Mouse (Mus musculus) hindbrain, embryonic 12.5 days (tissue): Measurements from ENCODE around the gene Olfr1426. TPM values are rescaled to one million over a fixed set of nuclear protein-coding genes. Genes with fewer than 3 reads are reported as not detected.
"Not testable (repeated sequence)": the region's sequence is repeated elsewhere in the genome, so short reads cannot be mapped to it uniquely, and the experiment has no call there.

ENCODE experiments used
- ATAC-seq: fragments of 200-750 bp; cut with Nextera tagmentation; 2 replicates; pipeline ENCODE4 v1.8.0; 2017; ENCODE audit warnings: moderate TSS enrichment; ENCODE audit not compliant: low FRiP score
- H3K27ac ChIP-seq: fragments of 300-500 bp; sonication (generic); 2 replicates; pipeline ENCODE4 v1.5.1; 2016; ENCODE audit warnings: mild to moderate bottlenecking
- H3K27me3 ChIP-seq: fragments of 300-500 bp; sonication (generic); 2 replicates; pipeline ENCODE4 v1.6.1; 2016; ENCODE audit warnings: mild to moderate bottlenecking
- H3K36me3 ChIP-seq: fragments of 300-500 bp; sonication (generic); 2 replicates; pipeline ENCODE4 v1.6.1; 2016; ENCODE audit warnings: mild to moderate bottlenecking
- H3K4me1 ChIP-seq: fragments of 300-500 bp; sonication (generic); 2 replicates; pipeline ENCODE4 v1.6.1; 2016
- H3K4me2 ChIP-seq: fragments of 300-500 bp; sonication (generic); replicated peaks from 2 replicates; pipeline ENCODE4 v1.6.1; 2016; ENCODE audit warnings: mild to moderate bottlenecking
- H3K4me3 ChIP-seq: fragments of 300-500 bp; sonication (generic); 2 replicates; pipeline ENCODE4 v1.5.1; 2016; ENCODE audit warnings: mild to moderate bottlenecking
- H3K9ac ChIP-seq: fragments of 300-500 bp; sonication (generic); 2 replicates; pipeline ENCODE4 v1.6.1; 2016; ENCODE audit warnings: mild to moderate bottlenecking, moderate library complexity
- H3K9me3 ChIP-seq: fragments of 300-500 bp; sonication (generic); replicated peaks from 2 replicates; pipeline ENCODE4 v1.6.1; 2016; ENCODE audit warnings: mild to moderate bottlenecking
- WGBS: fragments of 180-500 bp; shearing (Covaris S2); methylation state at CpG from one replicate; pipeline ENCODE4 v1.1.7; 2016; 5-methylcytosine and 5-hydroxymethylcytosine counted together
- polyA plus RNA-seq: library from polyadenylated mRNA; unstranded; fragments of >200 nt; fragmentation: Nextera tagmentation; extraction: Ambion mirVana; gene quantifications from 2 replicates; pipeline ENCODE4 v1.2.1, GENCODE M21; 2016

Gene Olfr1426
- polyA plus RNA-seq = not detected in 2 replicates

DNA sequence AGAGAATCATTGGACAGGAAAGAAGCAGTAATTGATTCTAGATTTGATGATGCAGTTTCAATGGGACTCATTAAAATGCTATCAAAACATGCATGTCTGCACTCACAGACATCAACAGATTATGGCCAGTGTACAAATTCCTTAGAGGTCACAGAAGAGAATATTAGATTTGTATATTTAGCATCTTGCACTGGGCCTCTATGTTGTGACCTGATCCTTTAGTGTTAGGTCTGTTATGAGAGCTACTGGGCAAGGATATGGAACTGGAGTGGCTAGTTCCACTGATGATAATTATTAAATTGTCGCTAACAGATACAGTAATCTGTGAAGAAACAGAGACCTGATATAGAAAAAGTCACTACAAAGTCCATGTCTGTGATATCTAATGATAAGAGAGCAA lies at the start of gene Olfr1426:
Gene Olfr1426, minus strand, starts transcription at position 101 of the 400 bp plus-strand sequence.
- Histone ChIP-seq H3K27me3 (no peaks in the 10 kb centered on the region), H3K27ac (no peak within 1 kb of the TSS), H3K36me3 (no peaks in the 10 kb centered on the region), H3K9ac (no peak within 1 kb of the TSS), H3K9me3 (no peaks in the 10 kb centered on the region), H3K4me1 (no peaks in the 10 kb centered on the region), H3K4me3 (no peak within 1 kb of the TSS), H3K4me2 (no peak within 1 kb of the TSS)
- 84% methylated on average over 1 of the region's 1 CpGs for WGBS
- ATAC-seq = no peak

GRCm38 (mm10) chr19:12134289-12134688 lies 42.5 kb upstream of the Olfr1426 start:
- 35% methylated on average over 2 of the region's 2 CpGs for WGBS

DNA sequence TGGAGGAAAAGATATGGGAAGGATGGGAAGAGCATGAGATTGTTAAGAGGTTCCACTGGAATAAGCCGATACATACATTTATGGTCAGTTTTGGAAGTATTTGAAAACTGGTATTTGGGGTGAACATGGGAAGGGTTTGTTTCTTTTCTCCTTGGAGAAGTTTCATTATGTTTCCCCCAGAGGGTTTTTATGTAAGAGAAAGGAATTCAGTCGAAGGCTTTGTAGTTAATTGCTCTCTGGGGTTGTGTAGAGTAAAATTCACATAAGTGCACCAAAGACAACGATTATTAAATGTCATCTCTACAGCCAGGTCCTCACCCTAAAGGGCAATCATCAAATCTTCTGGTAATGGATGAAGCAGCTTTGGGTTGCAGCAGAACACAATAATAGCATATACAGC lies 31.3 kb upstream of the Olfr1426 start, which contains the start of gene Olfr76:
Gene Olfr76, minus strand, starts transcription at position 101 of the 400 bp plus-strand sequence.
- no peaks in the 10 kb centered on the region for H3K36me3 ChIP-seq
- no peak for ATAC-seq
- 74% methylated on average over 3 of the region's 3 CpGs for WGBS
- no peak within 1 kb of the TSS for H3K9ac ChIP-seq
- H3K4me1 ChIP-seq = no peaks in the 10 kb centered on the region
- H3K4me2 ChIP-seq = no peak within 1 kb of the TSS
- no peaks in the 10 kb centered on the region for H3K9me3 ChIP-seq
- no peak within 1 kb of the TSS for H3K27ac ChIP-seq
- no peaks in the 10 kb centered on the region for H3K27me3 ChIP-seq
- H3K4me3 ChIP-seq = no peak within 1 kb of the TSS

More at GRCm38 (mm10) chr19:12134289-12134688, 42.5 kb upstream of the Olfr1426 start:
- Histone ChIP-seq H3K4me1 (no peaks in the 10 kb centered on the region), H3K4me3 (no peak overlapping the region), H3K9me3 (no peaks in the 10 kb centered on the region), H3K36me3 (no peaks in the 10 kb centered on the region), H3K27me3 (no peaks in the 10 kb centered on the region), H3K9ac (no peak overlapping the region), H3K4me2 (no peak overlapping the region), H3K27ac (no peak overlapping the region)
- no peak for ATAC-seq

DNA sequence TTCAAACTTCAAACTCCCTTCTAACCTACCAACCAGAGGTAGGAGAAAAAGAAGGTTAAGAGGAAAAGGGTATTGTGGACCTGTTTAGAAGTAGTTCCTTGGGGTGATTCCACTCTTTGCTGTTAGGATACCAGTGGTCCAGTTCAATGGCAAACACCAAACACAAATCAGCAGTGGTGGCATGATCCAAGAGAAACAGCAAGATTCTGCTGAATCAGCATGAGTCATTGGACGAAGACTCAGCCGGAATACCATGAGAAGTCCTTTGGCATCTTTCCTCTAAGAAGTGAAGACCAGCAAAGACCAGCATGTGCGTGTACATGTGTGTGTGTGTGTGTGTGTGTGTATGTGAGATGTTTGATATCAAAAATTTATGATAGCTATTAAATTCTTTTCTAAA lies 24.7 kb upstream of the Olfr1426 start:
- H3K9ac ChIP-seq = no peak overlapping the region
- no peak for ATAC-seq
- 92% methylated on average over 3 of the region's 3 CpGs for WGBS
- H3K9me3 ChIP-seq = no peaks in the 10 kb centered on the region
- H3K4me1 ChIP-seq = no peaks in the 10 kb centered on the region
- H3K36me3 ChIP-seq = no peaks in the 10 kb centered on the region
- H3K4me2 ChIP-seq = no peak overlapping the region
- H3K4me3 ChIP-seq = no peak overlapping the region
- no peak overlapping the region for H3K27ac ChIP-seq
- no peaks in the 10 kb centered on the region for H3K27me3 ChIP-seq

GRCm38 (mm10) chr19:12115797-12116196 lies 24.0 kb upstream of the Olfr1426 start, which contains the start of gene Olfr1428:
TSS of gene Olfr1428 (minus strand) at chr19:12115897.
- no peak within 1 kb of the TSS for H3K27ac ChIP-seq
- no peak within 1 kb of the TSS for H3K4me3 ChIP-seq
- 95% methylated on average over 1 of the region's 1 CpGs for WGBS
- H3K36me3 ChIP-seq = no peaks in the 10 kb centered on the region
- no peak for ATAC-seq
- H3K27me3 ChIP-seq = no peaks in the 10 kb centered on the region
- no peak within 1 kb of the TSS for H3K9ac ChIP-seq
- H3K9me3 ChIP-seq = no peaks in the 10 kb centered on the region
- H3K4me1 ChIP-seq = no peaks in the 10 kb centered on the region
- no peak within 1 kb of the TSS for H3K4me2 ChIP-seq

- ATAC-seq = no peak
- H3K27me3 ChIP-seq = no peaks in the 10 kb centered on the region
- H3K4me1 ChIP-seq = no peaks in the 10 kb centered on the region
- H3K27ac ChIP-seq = no peak overlapping the region
- no peak overlapping the region for H3K9ac ChIP-seq
- H3K4me3 ChIP-seq = no peak overlapping the region
- 81% methylated on average over 1 of the region's 1 CpGs for WGBS
- H3K36me3 ChIP-seq = no peaks in the 10 kb centered on the region
- H3K4me2 ChIP-seq = no peak overlapping the region
- no peaks in the 10 kb centered on the region for H3K9me3 ChIP-seq
These were observed 22.0 kb upstream of the Olfr1426 start for GRCm38 (mm10) chr19:12113807-12114206.

DNA sequence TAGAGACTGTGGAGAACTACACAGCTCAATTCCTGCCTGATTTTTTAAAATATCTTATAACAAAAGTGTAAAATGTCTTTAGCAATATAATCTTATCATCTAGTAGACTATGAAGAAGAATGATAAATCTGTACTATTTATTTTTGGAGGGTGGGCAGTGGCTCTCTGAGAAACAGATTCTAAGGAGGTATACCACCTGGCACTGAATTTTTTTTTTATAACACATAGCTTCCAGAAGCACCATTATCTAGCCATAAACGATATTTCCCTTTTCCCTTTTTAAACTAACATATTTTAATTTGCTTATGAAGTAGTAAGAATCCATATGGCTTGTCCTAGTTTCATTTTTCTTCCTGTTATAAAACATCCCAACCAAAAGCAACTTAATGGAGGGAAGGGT lies 12.7 kb upstream of the Olfr1426 start:
- H3K9me3 ChIP-seq = no peaks in the 10 kb centered on the region
- 84% methylated on average over 1 of the region's 1 CpGs for WGBS
- H3K36me3 ChIP-seq = no peaks in the 10 kb centered on the region
- no peaks in the 10 kb centered on the region for H3K4me1 ChIP-seq
- H3K27me3 ChIP-seq = no peaks in the 10 kb centered on the region
- ATAC-seq = no peak
- H3K27ac ChIP-seq = no peak overlapping the region
- H3K4me2 ChIP-seq = no peak overlapping the region
- no peak overlapping the region for H3K9ac ChIP-seq
- no peak overlapping the region for H3K4me3 ChIP-seq

DNA sequence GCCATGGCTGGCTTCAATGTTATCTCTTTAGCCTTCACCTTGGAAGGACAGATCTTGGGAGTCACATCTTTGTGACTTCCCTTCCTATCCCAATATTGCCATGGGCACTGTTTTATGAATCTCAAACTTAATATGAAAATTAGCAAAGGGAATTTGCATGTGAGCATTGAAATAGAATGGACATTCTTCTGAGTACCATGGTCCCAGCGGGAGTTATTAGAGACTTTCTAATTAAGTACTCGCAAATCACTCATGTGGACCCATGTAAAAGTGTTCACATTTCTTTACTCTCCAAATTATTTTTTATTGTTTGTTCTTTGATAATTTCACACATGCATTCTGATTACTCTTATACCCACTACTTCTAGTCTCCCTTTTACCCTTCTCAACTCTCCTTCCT lies 11.4 kb upstream of the Olfr1426 start, which contains the start of gene Olfr1427:
Gene Olfr1427, minus strand, starts transcription at position 101 of the 400 bp plus-strand sequence.
- Histone ChIP-seq H3K4me2 (no peak within 1 kb of the TSS), H3K4me1 (no peaks in the 10 kb centered on the region), H3K9ac (no peak within 1 kb of the TSS), H3K27me3 (no peaks in the 10 kb centered on the region), H3K9me3 (no peaks in the 10 kb centered on the region), H3K27ac (no peak within 1 kb of the TSS), H3K36me3 (no peaks in the 10 kb centered on the region), H3K4me3 (no peak within 1 kb of the TSS)
- WGBS = 91% methylated on average over 2 of the region's 2 CpGs
- ATAC-seq = no peak

DNA sequence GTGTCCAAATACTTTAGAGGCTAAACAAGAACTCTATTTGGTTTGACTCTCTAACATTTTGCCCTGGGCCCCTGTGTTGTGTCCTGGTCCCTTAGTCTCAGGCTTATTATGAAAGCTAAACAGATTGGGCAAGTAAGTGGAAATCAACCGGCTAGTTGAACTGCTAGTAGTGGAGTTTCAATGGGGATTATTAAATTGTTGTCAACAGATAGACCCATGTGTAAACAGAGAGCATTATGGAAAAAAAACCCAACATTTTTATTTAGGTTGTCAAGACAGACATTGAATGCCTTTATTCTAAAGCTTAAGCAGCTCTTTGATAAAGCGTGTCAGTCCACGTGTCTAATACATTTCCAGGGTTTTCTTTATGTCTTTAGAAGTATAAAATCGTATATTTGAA lies 14.2 kb downstream of the Olfr1426 start, which contains the start of gene Olfr1425:
Gene Olfr1425, minus strand, starts transcription at position 101 of the 400 bp plus-strand sequence.
- H3K9me3 ChIP-seq, H3K4me3 ChIP-seq, H3K9ac ChIP-seq, H3K27me3 ChIP-seq, H3K4me1 ChIP-seq, H3K36me3 ChIP-seq, H3K4me2 ChIP-seq, H3K27ac ChIP-seq, ATAC-seq: not testable (repeated sequence)
- WGBS = 82% methylated on average over 4 of the region's 4 CpGs

- not testable (repeated sequence) for H3K4me2 ChIP-seq, H3K4me1 ChIP-seq, H3K9ac ChIP-seq, H3K27me3 ChIP-seq, H3K27ac ChIP-seq, H3K36me3 ChIP-seq, H3K9me3 ChIP-seq, ATAC-seq, H3K4me3 ChIP-seq
- 83% methylated on average over 1 of the region's 1 CpGs for WGBS
These were observed 22.3 kb downstream of the Olfr1426 start for GRCm38 (mm10) chr19:12069546-12069945.

GRCm38 (mm10) chr19:12067806-12068205 lies 24.0 kb downstream of the Olfr1426 start:
- WGBS = 81% methylated on average over 1 of the region's 1 CpGs
- H3K27me3 ChIP-seq, H3K4me1 ChIP-seq, H3K9me3 ChIP-seq, ATAC-seq, H3K36me3 ChIP-seq, H3K4me3 ChIP-seq, H3K4me2 ChIP-seq, H3K27ac ChIP-seq, H3K9ac ChIP-seq: not testable (repeated sequence)

GRCm38 (mm10) chr19:12062582-12062981 lies 29.2 kb downstream of the Olfr1426 start, which contains the start of gene Olfr1424:
TSS of gene Olfr1424 (minus strand) at chr19:12062682.
- H3K9me3 ChIP-seq, H3K27me3 ChIP-seq, H3K4me1 ChIP-seq, ATAC-seq, H3K36me3 ChIP-seq, H3K27ac ChIP-seq, H3K9ac ChIP-seq, H3K4me3 ChIP-seq, H3K4me2 ChIP-seq: not testable (repeated sequence)
- 89% methylated on average over 1 of the region's 1 CpGs for WGBS

- WGBS = 89% methylated on average over 5 of the region's 5 CpGs
- ATAC-seq = no peak
- H3K36me3 ChIP-seq = no peaks in the 10 kb centered on the region
- H3K27me3 ChIP-seq = no peaks in the 10 kb centered on the region
- H3K4me2 ChIP-seq = no peak overlapping the region
- no peak overlapping the region for H3K27ac ChIP-seq
- H3K4me3 ChIP-seq = no peak overlapping the region
- no peaks in the 10 kb centered on the region for H3K9me3 ChIP-seq
- H3K4me1 ChIP-seq = no peaks in the 10 kb centered on the region
- no peak overlapping the region for H3K9ac ChIP-seq
These were observed 48.6 kb downstream of the Olfr1426 start for GRCm38 (mm10) chr19:12043163-12043562.
